Mouse (Mus musculus): ENCODE results near the gene Tent2.

- TF ChIP-seq CTCF (IDR thresholded peaks at IDR 0.05) (no peak), EP300 (IDR thresholded peaks at IDR 0.05) (peak; percentile 32; the same call in 1 of the 2 replicates)
These were observed 54.1 kb downstream of the Tent2 start for GRCm38 (mm10) chr13:93138059-93138458.

Measured in lung, postnatal 0 days (tissue).